Mouse (Mus musculus): Measurements from ENCODE around the gene Akap12.

GRCm38 (mm10) chr10:4374239-4374638 is 108.1 kb downstream of the Akap12 start:
- TF ChIP-seq TAL1 (IDR thresholded peaks at IDR 0.05; ENCODE audit: low read length) = no peak
- TF ChIP-seq GATA1 (IDR thresholded peaks at IDR 0.05; ENCODE audit: low read length) = no peak

Measured in erythroblast, embryonic 14.5 days (primary cell).